Mouse (Mus musculus) urinary bladder, postnatal 36 days (tissue): ENCODE results near the gene Crygs.

Source experiments
- DNase-seq, 2 experiments: peaks; one replicate each; pipeline ENCODE4 v3.0.0; 2022; ENCODE audit warnings: low spot score in 2 of 2, mixed read lengths in 1 of 2

Crygs gene

DNA sequence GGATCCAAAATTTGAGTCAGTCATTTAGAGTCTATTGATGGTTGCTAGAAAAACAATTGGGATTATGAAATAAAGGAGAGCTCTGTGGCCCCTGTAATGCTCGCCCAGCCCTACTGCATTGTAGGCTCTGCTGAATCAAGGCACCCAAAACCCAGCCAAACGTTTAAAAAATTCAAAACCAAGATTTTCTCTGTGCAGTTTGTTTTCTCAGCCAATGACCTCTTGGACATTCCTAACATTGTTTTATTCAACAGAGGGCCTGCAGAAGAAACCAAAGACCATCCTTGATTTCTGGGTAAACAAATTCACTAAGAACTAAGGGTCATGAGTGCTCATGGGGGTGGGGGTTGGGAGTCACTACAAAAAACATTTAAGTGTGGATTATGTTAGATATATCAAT lies at the start of gene Crygs:
Gene Crygs, minus strand, starts transcription at position 101 of the 400 bp plus-strand sequence.
- no peak for DNase-seq

DNA sequence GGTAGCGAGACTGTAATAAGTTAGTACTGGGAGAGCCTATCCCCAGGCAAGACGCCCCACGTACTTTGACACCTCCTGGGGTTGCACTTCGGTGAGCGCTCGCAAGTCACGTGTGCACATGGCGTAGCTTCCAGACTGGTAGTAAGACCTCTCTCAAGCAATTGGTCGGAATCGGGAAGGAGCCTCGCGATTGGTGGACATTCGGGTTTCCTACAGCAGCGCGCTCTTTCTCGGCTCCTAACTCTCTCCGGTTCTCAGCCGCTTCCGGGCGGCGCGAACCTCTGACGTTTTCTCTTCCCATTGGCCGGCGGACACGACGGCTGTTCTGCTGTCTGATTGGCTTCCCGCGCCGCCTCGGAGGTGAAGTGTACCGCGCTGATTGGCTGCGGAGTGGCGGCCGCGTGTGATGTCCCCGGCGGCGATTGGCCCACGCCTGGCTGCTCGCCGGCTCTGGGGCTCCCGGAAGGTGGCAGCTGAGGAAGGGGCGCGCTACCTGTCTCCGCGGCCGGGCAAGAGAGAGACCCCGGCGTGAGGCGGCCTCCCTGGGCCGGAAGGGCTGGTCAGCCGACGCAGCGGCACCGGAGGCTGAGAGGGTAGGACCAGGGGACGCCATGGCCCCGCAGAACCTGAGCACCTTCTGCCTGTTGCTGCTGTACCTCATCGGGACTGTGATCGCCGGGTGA lies 46.2 kb upstream of the Crygs start, which contains the start of the genes Tbccd1 and Dnajb11:
Gene Tbccd1, minus strand, starts transcription at position 239 of the 683 bp plus-strand sequence.
Gene Dnajb11, plus strand, starts transcription at position 415 of the 683 bp plus-strand sequence.
- peak; percentile 95 to 99 for DNase-seq

DNA sequence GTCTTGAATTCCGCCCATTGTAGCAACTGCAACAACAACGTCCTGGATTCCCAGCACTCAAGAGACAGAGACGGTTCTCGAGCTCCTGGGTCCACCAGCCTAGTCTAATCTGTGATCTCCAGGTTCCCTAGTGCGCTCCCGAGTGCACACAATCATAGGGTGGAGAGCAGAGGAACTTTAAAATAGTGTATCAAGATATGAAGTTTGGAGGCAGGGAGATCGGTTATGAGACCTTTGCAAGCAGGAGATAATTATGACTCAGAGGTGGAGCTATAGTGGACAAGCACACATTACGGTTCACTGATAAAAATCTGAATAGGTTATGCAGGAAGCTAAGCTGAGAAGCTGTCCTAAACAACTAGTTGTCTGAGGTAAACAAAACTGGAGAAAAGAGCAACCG lies 45.4 kb upstream of the Crygs start:
- DNase-seq: no peak

DNA sequence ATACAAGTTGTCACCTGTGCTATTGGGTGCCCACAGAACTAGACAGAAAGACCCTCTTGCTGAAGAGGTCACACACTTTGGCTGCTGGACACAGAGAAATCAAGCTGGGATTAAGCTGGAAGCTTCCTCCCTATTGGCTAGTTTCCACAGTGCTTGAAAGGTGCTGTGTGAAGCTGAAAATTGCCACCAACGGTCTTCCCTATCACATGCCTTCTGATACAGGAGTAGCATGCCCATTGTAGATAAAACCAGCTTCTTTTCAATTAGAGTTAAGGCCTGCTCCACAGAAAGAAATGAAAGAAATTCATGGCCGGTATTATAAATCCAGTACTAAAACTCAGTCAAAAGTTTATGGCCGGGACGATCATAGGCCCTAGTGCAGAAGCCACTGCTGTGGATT lies 41.3 kb upstream of the Crygs start:
- DNase-seq: no peak

DNA sequence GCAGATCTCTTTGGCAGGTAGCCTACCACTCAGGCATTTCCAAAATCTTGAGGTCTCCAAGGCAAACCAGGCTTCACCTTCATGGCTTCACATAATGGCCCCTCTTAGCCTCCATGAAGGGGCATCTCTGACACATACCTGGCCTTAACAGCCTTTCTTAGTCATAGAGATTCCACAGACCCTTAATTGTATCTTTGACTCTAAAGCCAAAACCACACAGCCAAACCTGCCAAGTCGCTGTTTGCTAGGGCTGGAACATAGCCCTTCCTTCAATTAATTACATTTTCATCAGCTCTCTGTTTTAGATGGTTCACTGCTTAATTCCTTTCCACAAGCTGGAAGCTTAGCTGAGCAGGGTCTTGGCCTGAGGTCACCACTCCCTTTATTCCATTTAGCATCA lies 37.0 kb upstream of the Crygs start:
- DNase-seq: no peak

DNA sequence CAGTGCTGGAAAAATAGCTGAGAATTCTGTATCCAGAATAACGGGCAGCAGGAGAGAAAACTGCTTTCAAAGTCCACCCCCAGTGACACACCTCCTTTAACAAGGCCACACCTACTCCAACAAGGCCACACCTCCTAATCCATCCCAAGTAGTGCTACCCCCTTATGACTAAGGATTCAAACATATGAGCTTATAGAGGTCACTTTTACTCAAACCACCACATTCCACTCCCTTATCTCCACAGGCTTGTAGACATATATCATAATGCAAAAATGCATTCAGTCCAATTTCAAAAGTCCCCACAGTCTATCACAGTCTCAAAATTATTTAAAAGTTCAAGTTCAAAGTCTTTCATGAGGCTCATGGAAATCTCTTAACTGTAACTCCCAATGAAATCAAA lies 36.3 kb upstream of the Crygs start:
- no peak for DNase-seq

DNA sequence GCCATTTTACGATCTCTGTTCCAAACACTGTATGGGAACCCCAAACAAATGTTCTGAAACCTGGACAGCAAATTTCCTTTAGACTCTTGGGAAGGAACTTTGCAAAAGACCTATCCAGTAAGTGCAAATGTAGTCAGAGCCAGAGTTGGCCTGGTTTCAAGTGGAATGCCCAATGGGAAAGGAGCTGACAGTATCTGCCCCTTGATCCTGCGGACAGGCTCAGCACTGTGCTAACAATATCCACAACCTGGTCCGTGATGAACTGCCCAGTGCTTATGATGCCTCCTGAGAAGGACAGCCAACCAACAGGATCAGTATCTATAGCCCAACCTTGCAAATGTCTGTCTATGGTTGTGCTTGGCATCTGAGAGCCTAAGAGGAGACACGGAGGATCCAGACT lies 34.1 kb upstream of the Crygs start:
- DNase-seq: no peak

DNA sequence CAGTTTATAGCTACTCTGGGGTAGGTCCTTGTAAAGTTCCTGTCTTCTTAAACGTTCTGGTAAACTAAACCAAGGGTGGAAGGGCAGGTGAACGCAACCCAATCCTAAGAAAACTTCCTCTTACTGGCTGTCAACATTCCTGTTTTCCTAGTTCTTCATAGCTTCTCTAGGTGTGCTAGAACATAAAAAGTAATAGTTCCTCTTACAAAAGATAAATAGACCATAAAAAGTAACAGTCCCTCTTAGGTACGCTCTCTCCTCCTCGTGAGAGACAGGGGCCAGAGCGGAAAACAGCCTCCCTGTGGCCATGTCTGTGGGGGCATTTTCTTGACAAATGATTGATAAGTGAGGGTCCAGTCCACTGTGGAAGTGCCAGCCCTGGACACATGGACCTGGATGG lies 33.5 kb upstream of the Crygs start:
- no peak for DNase-seq

DNA sequence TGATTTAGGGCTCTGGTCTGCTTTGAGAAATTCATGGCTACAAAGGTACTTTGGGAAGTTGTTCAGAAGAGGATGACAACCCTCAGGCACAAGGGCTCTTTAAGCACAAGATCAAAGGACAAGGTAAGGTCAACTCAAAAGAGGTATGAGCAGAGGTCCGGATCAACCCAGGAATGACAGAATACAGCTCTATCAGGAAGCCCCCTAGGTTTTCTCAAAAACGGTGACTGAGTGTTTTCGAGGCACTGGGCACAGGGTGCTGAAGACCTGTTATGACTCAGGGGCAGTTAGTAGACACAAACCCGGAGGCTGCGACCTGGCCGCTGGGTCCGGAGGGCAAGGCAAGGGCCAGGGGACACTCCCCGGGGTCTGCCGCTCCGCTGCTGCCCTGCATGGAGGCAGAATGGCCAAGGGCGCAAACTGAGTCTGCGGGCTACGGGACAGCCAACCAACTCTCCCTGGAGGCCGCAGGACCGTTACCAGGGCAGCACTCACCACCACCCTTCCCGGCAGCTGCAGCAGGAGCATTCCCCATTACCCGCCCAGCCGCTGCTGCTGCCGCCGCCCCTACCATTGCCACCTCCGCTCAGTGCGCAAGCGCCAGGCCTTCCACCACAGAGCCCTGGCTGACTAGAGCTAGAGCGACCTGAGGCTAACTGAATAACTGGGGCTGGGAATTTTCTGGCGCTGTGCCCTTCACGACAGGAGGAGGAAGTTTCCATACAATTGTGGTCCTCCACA lies 32.9 kb upstream of the Crygs start:
- DNase-seq: peak; percentile 35 to 75

DNA sequence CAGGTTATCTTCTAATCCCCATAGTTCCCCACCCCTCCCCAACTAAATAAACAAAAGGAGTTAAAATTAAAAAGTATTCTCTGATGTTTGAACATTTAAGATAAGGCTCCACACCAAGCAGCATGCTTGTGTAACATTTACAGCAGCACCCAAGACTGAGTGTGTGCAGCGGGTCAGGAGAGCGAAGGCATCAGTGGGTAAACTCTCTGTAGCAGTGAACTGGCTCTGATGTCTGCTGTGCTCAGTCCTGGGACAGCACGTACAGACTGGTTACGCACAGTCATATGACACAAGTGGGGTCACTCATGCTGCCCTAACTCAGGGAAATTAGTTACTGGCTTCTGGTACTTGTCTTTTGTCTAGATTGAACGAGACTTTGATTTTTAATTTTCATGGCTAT lies 31.5 kb upstream of the Crygs start:
- no peak for DNase-seq

DNA sequence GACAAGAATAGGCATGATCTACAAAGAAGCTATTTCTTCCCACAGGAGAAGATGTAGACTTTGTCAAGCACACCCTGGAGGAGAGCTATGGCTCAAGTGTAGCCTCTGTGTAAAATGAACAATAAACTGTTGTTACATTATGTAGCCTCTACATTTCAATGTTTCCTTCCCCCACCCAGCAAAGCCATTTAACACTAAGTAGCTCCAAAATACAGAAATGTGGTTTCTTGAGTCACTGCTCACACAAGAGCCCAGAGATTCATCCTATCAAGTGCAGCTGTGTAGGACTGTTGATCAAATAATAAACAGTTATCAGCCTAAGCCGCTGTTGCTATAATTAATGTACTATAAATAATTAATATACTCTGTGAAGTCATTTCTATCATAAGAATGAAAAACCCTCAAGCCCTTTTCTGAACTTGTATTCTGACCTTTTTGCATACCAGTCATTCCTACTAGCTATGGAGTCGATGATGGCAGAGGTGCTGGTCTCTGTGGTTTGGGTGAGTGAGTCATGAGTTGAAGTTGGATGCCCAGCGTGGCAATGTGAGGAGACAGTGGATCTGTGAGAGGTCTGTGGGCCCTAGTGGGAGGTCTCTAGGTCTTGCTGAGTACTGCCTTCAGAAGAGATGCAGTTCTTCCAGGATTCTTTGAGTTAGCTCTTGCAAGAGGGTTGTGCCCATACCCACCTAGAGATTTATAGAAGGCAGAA lies 27.9 kb upstream of the Crygs start:
- no peak for DNase-seq

DNA sequence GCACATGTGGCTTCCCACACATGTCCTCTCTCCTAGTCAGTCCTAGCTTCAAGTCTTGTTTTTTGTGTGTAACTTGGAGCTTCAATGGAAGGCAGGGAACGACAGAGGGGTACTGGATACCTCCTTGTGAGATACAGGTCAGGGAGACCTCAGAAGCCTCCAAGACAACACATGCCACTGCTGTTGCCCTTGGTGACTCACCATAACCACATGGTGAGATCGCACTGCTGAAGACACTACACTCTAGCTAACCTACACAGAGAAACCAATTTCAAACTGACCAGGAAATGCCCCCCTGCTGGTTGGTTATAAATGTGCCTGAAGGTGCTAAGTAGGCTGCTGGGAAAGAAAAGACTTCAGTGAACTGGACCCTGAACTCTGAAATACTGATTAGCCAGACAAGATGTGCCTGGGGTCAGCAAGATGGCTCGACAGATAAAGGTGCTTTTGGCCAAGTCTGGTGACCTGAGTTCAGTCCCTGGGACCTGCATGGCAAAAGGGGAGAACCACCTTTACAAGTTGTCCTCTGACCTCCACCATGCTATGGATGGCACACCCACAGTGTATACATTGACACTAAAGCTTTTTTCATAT lies 21.7 kb upstream of the Crygs start:
- no peak for DNase-seq

DNA sequence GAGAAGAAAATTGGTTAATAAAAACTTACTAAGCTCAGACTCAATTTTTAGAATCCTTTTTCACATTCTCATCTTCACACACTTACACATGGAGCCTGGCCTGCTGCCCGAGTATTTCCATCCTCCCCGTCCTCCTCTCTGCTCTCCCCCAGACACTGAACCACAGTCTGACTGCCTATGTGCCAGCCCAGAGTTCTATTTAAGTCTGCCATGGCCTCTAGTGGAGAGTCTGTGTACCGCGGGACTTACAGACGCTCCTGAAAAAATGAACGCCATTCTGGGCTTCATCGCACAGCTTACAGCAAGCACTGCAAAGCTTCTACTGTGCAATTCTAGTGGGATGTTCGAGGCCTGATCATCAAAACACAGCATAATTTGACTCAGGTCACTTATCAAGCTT lies 9.4 kb upstream of the Crygs start:
- no peak for DNase-seq

DNA sequence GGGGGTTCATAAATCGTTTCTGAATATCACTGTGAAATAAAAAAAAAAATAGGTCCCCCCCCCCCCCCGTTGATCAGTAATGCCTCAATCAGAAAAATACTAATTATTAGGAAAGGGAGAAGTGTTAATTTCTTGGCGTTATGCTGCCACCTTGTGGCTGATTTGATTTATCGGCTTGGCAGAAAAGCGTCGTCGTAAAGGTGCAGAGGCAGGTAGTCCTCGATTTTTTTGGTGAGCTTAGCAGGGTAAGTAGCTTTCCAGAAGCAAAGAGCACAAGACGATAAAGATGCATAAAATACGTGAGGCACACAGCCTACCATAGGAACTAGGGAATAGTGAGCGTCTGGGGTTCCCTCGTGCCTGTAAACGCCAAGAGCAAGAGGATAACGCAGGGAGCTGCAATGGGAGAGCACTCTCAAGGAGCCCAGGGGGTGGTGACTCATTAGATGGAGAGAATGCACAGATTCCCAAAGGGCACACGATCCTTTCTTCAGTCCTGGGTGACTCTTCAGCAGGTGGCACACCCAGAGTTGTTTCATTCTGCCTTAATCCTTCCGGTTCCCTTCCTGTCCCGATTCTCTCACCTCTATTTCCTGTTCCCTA lies 3.8 kb downstream of the Crygs start:
- DNase-seq: peak; percentile 27 to 40

DNA sequence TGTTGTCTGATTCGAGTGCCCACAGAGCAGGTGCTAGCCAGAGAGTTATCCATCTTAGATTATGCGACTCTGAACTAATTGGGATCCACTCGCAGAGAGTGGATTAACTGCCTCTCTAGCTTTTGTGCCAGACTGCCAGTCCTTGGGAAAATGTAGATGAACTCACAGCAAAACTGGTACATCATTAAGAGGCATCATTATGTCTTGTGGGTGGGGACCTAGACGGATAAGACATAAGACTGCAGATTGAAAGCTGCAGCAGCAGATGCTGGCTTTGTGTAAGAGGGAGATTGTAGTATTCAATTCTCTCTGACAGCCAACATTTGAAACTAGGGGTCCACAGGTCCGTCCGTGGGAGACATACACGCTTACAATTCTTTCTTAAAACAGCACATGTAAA lies 8.6 kb downstream of the Crygs start:
- no peak for DNase-seq

DNA sequence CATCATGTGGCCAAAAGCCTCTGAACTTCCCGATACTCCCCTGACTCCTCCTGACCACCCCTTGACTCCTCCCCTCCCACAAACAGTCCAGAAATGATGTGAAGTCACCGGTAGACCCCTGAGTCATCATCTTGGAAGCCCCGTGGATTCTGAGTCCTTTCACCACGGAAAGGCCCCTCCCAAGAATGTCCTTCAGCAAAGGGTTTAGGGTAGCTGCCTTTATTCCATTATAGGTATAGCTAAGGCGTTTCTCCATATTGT lies 10.6 kb downstream of the Crygs start:
- no peak for DNase-seq

DNA sequence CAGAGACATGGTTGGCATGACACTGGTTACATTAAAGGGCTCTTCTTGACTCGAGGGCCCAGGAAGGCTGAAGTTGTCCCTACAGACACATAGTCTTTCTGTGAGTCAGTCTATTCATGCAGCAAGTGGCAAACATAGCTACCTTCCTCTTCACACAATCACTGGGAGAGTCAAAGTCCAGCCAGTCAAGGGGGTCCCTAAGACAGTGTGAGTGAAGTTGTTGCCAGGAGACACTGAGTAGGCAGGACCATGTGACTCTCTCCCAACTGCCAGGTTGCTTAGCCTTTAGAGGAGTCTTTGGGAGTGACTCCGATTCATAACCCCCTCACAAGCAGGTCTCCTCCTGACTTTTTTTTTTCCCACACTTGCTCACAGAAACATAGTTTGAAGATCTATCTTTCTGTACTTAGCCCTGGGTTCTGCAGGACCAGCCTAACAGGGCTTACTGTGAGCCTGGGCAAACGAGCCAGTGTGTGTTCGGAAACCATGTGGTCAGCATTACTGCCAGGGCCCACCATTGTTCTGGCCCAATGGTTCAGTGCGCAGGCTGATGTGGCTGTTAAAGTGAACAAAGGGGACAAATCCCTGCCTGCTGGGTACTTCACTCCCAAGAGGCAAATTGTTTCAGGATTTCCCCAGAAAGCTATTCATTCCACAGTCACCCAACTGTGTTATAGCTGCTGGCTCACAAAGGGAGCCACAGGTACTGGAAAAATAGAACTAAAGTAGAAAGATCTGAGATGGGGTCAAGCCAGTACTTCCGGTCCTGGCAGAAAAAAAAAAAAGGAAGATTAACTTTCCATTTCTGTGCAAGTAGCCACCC lies 11.1 kb downstream of the Crygs start:
- DNase-seq: no peak

DNA sequence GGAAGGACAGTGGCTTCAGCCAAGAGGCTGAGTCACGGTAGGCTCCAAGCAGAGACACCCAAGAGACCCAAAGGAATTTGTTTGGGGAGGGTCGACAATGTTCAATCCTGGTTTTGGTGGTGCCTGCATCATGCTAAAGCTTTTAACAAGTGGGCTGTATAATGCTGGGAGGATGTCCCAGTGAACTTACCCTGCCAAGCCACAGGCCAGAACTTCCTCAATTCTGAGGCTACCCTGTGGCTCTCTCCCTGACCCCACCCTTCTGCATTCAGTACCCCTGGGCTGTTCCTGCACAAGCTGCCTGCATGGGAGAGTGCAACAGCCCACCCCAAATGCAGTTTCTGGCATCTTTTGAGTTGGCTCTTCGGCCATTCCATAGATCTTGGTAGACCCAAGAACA lies 12.9 kb downstream of the Crygs start:
- DNase-seq: no peak

DNA sequence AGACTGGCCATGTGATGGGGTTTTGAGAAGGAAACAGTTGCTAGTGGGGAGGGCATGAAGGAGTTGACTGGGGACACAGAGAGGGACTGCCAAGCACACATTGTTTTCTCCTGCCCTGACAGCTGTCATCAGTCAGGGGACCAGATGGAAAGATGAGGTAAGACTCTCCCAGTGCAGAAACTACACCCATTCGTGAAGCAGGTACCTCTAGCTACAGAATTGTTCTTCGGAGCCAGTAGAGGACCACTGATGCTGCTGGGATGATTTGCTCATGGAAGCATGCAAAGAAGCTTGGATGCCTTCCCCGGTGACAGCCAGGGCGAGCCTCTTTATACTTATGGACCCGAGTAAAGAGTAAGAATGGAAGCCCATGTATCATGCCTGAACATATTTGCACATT lies 13.9 kb downstream of the Crygs start:
- no peak for DNase-seq

DNA sequence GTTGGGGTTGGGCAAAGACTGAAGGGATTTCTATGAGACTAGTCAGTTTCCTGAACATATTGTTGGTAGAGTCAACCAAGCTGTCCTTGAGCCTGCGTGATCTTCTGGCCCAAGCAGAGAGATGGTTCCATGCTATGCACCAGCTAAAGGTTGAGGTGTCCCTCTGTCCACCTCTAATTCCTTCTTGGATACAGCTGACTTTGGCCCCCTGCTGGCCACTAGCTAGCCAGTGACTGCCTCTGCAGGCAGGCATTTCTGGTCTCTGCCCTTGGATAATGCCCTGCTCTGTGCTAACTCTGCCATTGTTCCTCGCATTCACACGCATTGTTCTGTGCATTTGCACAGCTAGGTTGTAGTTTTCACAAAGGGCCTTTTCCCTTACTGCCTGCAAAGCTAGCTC lies 15.9 kb downstream of the Crygs start:
- DNase-seq: no peak

DNA sequence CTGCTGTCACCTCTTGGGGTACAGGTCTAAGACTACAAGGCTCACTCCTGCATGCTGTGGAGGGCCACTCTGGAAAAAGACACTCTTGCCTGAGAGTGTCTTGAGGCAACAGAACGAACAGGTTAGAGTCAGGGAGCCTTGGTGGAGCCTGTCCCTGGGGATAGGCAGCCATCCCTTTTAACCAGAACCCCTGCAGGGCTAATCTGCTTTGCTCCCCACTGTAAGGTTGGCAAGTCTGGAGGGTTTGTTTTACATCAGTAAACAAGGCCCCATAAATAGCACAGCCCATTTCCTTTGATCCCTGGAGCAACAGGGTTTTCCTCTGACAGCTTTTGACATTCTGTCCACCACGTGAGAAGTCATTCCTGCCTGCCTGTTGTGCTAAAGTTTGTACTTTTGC lies 20.1 kb downstream of the Crygs start:
- no peak for DNase-seq
